Mouse (Mus musculus) lung, postnatal 0 days (tissue): ENCODE data around the gene Lrriq4. TPM values are rescaled to one million over a fixed set of nuclear protein-coding genes. Genes with fewer than 3 reads are reported as not detected.
A peak's percentile ranks its signal among the peaks of the same experiment; 100 is the strongest.

Experiments
- ATAC-seq: fragments of 200-750 bp; cut with Nextera tagmentation; 2 replicates; pipeline ENCODE4 v1.8.0; 2017; ENCODE audit warnings: moderate library complexity
- DNase-seq: peaks from one replicate; pipeline ENCODE4 v3.0.0-alpha.2; 2016; ENCODE audit warnings: low spot score
- H3K27ac ChIP-seq: fragments of 300-500 bp; sonication (generic); 2 replicates; pipeline ENCODE4 v1.5.1; 2014; ENCODE audit warnings: antibody characterized with exemption, mild to moderate bottlenecking, low read length, mixed read lengths
- H3K27me3 ChIP-seq: fragments of 300-500 bp; sonication (generic); replicated peaks from 2 replicates; pipeline ENCODE4 v1.6.1; 2014; ENCODE audit warnings: low read length, mixed read lengths; ENCODE audit not compliant: insufficient read depth
- H3K36me3 ChIP-seq: fragments of 300-500 bp; sonication (generic); 2 replicates; pipeline ENCODE4 v1.6.1; 2014; ENCODE audit warnings: low read length, mixed read lengths; ENCODE audit not compliant: insufficient read depth
- H3K4me1 ChIP-seq: fragments of 300-500 bp; sonication (generic); 2 replicates; pipeline ENCODE4 v1.6.1; 2014; ENCODE audit warnings: antibody characterized with exemption, low read depth, low read length, mixed read lengths; ENCODE audit not compliant: insufficient read depth
- H3K4me2 ChIP-seq: fragments of 300-500 bp; sonication (generic); replicated peaks from 2 replicates; pipeline ENCODE4 v1.6.1; 2014; ENCODE audit warnings: low read depth, mild to moderate bottlenecking, low read length, moderate library complexity, mixed read lengths
- H3K4me3 ChIP-seq: fragments of 300-500 bp; sonication (generic); 2 replicates; pipeline ENCODE4 v1.5.1; 2014; ENCODE audit warnings: low read depth, low read length
- H3K9ac ChIP-seq: fragments of 300-500 bp; sonication (generic); replicated peaks from 2 replicates; pipeline ENCODE4 v1.6.1; 2014; ENCODE audit warnings: low read depth, mild to moderate bottlenecking
- H3K9me3 ChIP-seq: fragments of 300-500 bp; sonication (generic); 2 replicates; pipeline ENCODE4 v1.6.1; 2016; ENCODE audit warnings: low read length, mixed read lengths
- CTCF ChIP-seq: IDR thresholded peaks from 2 replicates; pipeline ENCODE4 v1.5.1; 2016; ENCODE audit warnings: antibody characterized with exemption, mild to moderate bottlenecking
- EP300 ChIP-seq: IDR thresholded peaks from 2 replicates; pipeline ENCODE4 v1.6.1; 2016; ENCODE audit warnings: antibody characterized with exemption, mild to moderate bottlenecking, control low read depth
- WGBS: fragments of 180-500 bp; shearing (Covaris S2); extraction: QIAGEN DNeasy Blood & Tissue Kit; methylation state at CpG from one replicate; pipeline ENCODE4 v1.1.7; 2014; 5-methylcytosine and 5-hydroxymethylcytosine counted together
- polyA plus RNA-seq: library from polyadenylated mRNA; unstranded; fragments of >200 nt; fragmentation: Nextera tagmentation; extraction: Ambion mirVana; gene quantifications from 2 replicates; pipeline ENCODE4 v1.2.1, GENCODE M21; 2015

Gene Lrriq4
- polyA plus RNA-seq, 1 experiment from 2014 or later, result not detected

DNA sequence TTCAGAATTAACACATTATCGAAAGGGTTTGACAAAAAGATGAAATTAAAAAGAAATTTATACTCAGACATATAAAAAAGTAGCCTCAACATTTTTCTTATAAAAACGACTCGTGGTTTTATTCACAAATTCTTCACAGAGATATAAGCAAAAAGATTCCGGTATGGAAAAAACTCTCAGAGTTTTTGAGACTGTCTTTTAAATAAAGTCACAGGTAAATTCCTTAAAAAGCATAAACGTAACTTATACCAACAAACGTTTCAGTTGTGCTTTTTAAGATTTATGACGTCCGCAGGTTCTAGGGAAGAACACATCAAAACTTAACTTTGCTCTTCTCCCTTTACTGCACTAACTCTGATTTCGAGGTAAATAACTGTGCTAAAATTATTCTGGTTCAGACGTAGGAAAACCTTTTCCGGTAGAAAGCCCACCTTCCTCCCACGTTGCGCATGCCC lies 42.7 kb upstream of the Lrriq4 start:
- Histone ChIP-seq H3K27me3 (no peaks in the 10 kb centered on the region), H3K4me1 (peaks cover 9% of the 10 kb centered on the region; the same call in 1 of the 2 replicates), H3K27ac (peak overlapping the region; percentile 97), H3K4me3 (peak overlapping the region; percentile 81), H3K36me3 (peaks cover 4% of the 10 kb centered on the region; the same call in 1 of the 2 replicates), H3K9me3 (no peaks in the 10 kb centered on the region), H3K9ac (no peak overlapping the region), H3K4me2 (peak overlapping the region; percentile 58)
- 1% methylated on average over 13 of the region's 13 CpGs for WGBS
- TF ChIP-seq EP300 (no peak), CTCF (no peak)
- ATAC-seq (no peak), DNase-seq (no peak)

DNA sequence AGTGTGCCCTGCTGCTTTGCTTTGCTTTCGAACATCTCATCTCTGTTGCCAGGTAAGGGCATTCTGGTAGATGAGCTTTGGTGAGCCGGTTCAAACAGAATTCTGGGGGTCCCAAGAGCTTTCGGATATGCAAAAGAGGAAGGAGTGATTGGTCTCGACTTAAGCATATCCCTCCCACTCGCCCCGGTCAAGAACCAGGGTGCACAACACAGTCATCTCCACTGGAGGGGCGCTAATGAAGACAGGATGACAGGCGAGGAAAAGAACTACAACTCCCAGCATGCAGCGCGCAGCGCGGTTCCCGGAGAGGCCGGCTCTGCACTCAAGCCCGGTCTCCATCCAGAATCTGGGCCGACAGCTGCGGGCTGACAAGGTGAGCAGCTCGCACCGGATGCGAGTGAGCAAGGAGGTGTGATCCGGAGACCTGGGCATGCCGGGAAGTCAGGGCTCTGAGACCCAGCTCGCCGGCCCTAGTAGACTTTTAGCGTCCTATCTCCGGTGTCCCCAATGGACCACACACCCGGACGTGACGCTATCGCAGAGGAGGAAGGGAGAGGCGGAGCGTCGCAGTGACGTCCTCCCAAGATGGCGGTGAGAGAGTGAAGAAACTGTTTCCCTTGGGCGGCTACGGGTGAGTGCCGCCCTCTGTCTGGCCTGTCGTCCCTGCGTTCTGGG lies 42.1 kb upstream of the Lrriq4 start, which contains the start of gene Mynn:
Mynn (plus strand) TSS at position 1 of the 675 bp plus-strand sequence.
- peaks cover 7% of the 10 kb centered on the region; the same call in 1 of the 2 replicates for H3K36me3 ChIP-seq
- H3K27me3 ChIP-seq, result no peaks in the 10 kb centered on the region
- H3K4me3 ChIP-seq, result peak within 1 kb of the TSS; percentile 81
- ATAC-seq, result peak; percentile 96
- peak within 1 kb of the TSS; percentile 78 for H3K9ac ChIP-seq
- H3K27ac ChIP-seq, result peak within 1 kb of the TSS; percentile 97
- DNase-seq, result peak; percentile 98
- peaks cover 9% of the 10 kb centered on the region; the same call in 1 of the 2 replicates for H3K4me1 ChIP-seq
- H3K4me2 ChIP-seq, result peak within 1 kb of the TSS; percentile 58
- under 1% methylated on average over 37 of the region's 40 CpGs for WGBS
- TF ChIP-seq CTCF (peak; percentile 73), EP300 (no peak)
- H3K9me3 ChIP-seq, result no peaks in the 10 kb centered on the region

DNA sequence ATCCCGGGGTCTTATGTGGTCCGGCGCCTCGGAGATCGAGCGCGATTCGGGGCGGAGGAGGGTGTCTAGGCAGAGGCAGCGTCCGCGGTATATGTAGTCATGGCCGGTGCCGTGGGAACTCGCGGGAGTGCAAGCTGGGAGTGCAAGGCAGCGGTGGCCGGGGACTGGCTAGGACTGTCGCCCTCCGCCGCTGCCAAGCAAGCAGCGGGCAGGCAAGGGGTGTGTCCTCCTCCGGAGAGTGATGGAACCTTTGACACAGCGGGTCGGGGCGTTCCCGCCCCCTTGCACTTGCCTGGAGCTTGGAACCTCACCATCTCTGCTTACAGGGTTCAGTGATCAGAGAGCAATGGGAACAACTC lies 41.6 kb upstream of the Lrriq4 start:
- peak overlapping the region; percentile 58 for H3K4me2 ChIP-seq
- peaks cover 9% of the 10 kb centered on the region; the same call in 1 of the 2 replicates for H3K4me1 ChIP-seq
- DNase-seq (peak; percentile 91), ATAC-seq (peak; percentile 74)
- TF ChIP-seq CTCF (0 out of 2 replicates have a peak, but pooled peaks have one; percentile 24), EP300 (no peak)
- peak overlapping the region; percentile 97 for H3K27ac ChIP-seq
- H3K4me3 ChIP-seq, result peak overlapping the region; percentile 81
- H3K9me3 ChIP-seq, result no peaks in the 10 kb centered on the region
- peaks cover 11% of the 10 kb centered on the region; the same call in 1 of the 2 replicates for H3K36me3 ChIP-seq
- H3K9ac ChIP-seq, result peak overlapping the region; percentile 78
- H3K27me3 ChIP-seq, result no peaks in the 10 kb centered on the region
- WGBS, result 0% methylated on average over 27 of the region's 27 CpGs

DNA sequence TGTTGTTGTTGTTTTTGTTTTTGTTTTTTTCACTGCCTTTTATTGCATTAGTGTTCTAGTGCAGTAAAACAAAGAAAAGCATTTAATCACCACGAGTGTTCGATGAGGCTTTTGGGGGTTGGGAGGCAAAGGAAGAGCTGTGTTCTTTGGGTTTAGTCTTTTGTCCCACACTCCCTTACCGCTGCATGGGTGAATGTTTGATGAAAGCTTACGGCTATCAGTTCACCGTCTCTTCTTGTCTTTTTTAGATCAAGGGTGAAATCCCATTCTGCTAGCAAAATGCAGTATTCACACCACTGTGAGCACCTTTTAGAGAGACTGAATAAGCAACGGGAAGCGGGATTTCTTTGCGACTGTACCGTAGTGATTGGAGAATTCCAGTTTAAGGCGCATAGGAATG lies 41.1 kb upstream of the Lrriq4 start:
- no peak for TF ChIP-seq CTCF
- TF ChIP-seq EP300, result no peak
- H3K4me3 ChIP-seq, result peak overlapping the region; percentile 81

DNA sequence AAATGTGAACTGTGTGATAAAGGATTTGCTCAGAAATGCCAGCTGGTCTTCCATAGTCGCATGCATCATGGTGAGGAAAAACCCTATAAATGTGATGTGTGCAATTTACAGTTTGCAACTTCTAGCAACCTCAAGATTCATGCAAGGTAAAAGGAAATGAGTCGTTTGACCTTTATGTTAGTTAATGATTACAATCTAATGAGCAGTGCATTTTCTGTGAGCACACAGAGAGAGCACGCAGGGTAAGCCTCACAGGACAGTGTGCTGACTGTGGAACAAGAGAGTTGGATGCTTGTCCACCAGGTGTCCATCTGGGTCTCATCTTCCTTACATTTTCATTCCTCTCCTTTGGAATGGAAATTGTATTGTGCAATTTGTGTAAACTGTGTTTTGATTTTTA lies 35.3 kb upstream of the Lrriq4 start:
- no peak for TF ChIP-seq CTCF
- no peak for TF ChIP-seq EP300
- ATAC-seq, result no peak
- no peak overlapping the region for H3K27ac ChIP-seq
- H3K36me3 ChIP-seq, result peaks cover 47% of the 10 kb centered on the region
- H3K9me3 ChIP-seq, result no peaks in the 10 kb centered on the region
- H3K4me3 ChIP-seq, result no peak overlapping the region
- H3K9ac ChIP-seq, result no peak overlapping the region
- H3K4me1 ChIP-seq, result no peaks in the 10 kb centered on the region
- WGBS, result 77% methylated on average over 3 of the region's 3 CpGs
- no peaks in the 10 kb centered on the region for H3K27me3 ChIP-seq
- no peak overlapping the region for H3K4me2 ChIP-seq
- DNase-seq, result no peak

More for the DNA sequence above, 41.1 kb upstream of the Lrriq4 start:
- H3K9ac ChIP-seq, result no peak overlapping the region; the same call in 1 of the 2 replicates
- ATAC-seq (no peak), DNase-seq (no peak)
- no peaks in the 10 kb centered on the region for H3K27me3 ChIP-seq
- H3K27ac ChIP-seq, result peak overlapping the region; percentile 97; the same call in 1 of the 2 replicates
- H3K36me3 ChIP-seq, result peaks cover 11% of the 10 kb centered on the region; the same call in 1 of the 2 replicates
- no peaks in the 10 kb centered on the region for H3K9me3 ChIP-seq
- H3K4me2 ChIP-seq, result peak overlapping the region; percentile 58
- peaks cover 9% of the 10 kb centered on the region; the same call in 1 of the 2 replicates for H3K4me1 ChIP-seq
- 33% methylated on average over 10 of the region's 10 CpGs for WGBS

DNA sequence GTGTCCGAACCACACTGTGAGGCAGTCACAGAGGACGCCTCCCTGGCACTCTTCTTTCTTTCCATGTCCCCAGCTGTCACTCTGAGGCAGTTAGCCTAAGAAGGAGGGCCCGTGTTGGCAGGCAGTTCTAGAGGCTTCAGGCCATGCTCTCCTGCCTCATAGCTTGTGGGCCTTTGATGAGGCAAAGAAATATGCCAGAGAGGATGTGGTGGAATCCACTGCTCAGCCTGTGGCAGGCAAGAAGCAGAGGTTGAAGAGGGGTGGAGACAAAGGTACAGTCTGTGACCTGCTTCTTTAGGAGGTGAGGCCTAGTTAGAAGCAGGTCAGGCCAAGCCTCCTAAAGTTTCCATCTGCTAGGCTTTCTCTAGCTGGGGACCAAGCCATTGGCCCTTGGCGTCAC lies 33.4 kb upstream of the Lrriq4 start:
- no peak for ATAC-seq
- Histone ChIP-seq H3K4me2 (no peak overlapping the region), H3K9ac (no peak overlapping the region), H3K9me3 (no peaks in the 10 kb centered on the region), H3K4me1 (no peaks in the 10 kb centered on the region), H3K27ac (no peak overlapping the region), H3K4me3 (no peak overlapping the region), H3K36me3 (peaks cover 44% of the 10 kb centered on the region), H3K27me3 (no peaks in the 10 kb centered on the region)
- WGBS, result 91% methylated on average over 4 of the region's 4 CpGs
- no peak for DNase-seq
- TF ChIP-seq CTCF (no peak), EP300 (no peak)
